Mouse (Mus musculus) liver, embryonic 15.5 days (tissue): Measurements from ENCODE around the gene Nod1. TPM values are rescaled to one million over a fixed set of nuclear protein-coding genes. Genes with fewer than 3 reads are reported as not detected.

Experiments
- ATAC-seq: fragments of 200-750 bp; cut with Nextera tagmentation; 2 replicates; pipeline ENCODE4 v1.8.0; 2017; ENCODE audit warnings: moderate number of reproducible peaks, mild to moderate bottlenecking, moderate library complexity; ENCODE audit not compliant: insufficient read depth
- H3K27ac ChIP-seq: fragments of 300-500 bp; sonication (generic); replicated peaks from 2 replicates; pipeline ENCODE4 v1.5.1; 2015; ENCODE audit warnings: mild to moderate bottlenecking, inconsistent platforms
- H3K27me3 ChIP-seq: fragments of 300-500 bp; sonication (generic); 2 replicates; pipeline ENCODE4 v1.6.1; 2015; ENCODE audit warnings: mild to moderate bottlenecking, inconsistent platforms
- H3K36me3 ChIP-seq: fragments of 300-500 bp; sonication (generic); replicated peaks from 2 replicates; pipeline ENCODE4 v1.6.1; 2015; ENCODE audit warnings: moderate library complexity, mild to moderate bottlenecking, inconsistent platforms
- H3K4me1 ChIP-seq: fragments of 300-500 bp; sonication (generic); replicated peaks from 2 replicates; pipeline ENCODE4 v1.6.1; 2015; ENCODE audit warnings: inconsistent platforms
- H3K4me2 ChIP-seq: fragments of 300-500 bp; sonication (generic); 2 replicates; pipeline ENCODE4 v1.6.1; 2015; ENCODE audit warnings: moderate library complexity, mild to moderate bottlenecking, inconsistent platforms
- H3K4me3 ChIP-seq: fragments of 300-500 bp; sonication (generic); replicated peaks from 2 replicates; pipeline ENCODE4 v1.5.1; 2015; ENCODE audit warnings: mild to moderate bottlenecking, inconsistent platforms
- H3K9ac ChIP-seq: fragments of 300-500 bp; sonication (generic); 2 replicates; pipeline ENCODE4 v1.6.1; 2015; ENCODE audit warnings: moderate library complexity, mild to moderate bottlenecking, inconsistent platforms
- H3K9me3 ChIP-seq: fragments of 300-500 bp; sonication (generic); replicated peaks from 2 replicates; pipeline ENCODE4 v1.6.1; 2016; ENCODE audit warnings: inconsistent platforms
- WGBS: fragments of 180-500 bp; shearing (Covaris S2); methylation state at CpG from one replicate; pipeline ENCODE4 v1.1.7; 2015; ENCODE audit warnings: mixed read lengths; ENCODE audit not compliant: insufficient replicate concordance; 5-methylcytosine and 5-hydroxymethylcytosine counted together
- polyA plus RNA-seq: library from polyadenylated mRNA; unstranded; fragments of >200 nt; fragmentation: Nextera tagmentation; extraction: Ambion mirVana; gene quantifications from 2 replicates; pipeline ENCODE4 v1.2.1, GENCODE M21; 2015

The Nod1 gene
- polyA plus RNA-seq, 1 experiment from 2014 or later: 2.2 TPM

GRCm38 (mm10) chr6:54918521-54918920 is 53.9 kb downstream of the Nod1 start:
- H3K4me3 ChIP-seq: no peak overlapping the region
- WGBS: 68% methylated on average over 5 of the region's 5 CpGs
- no peaks in the 10 kb centered on the region for H3K4me1 ChIP-seq
- no peaks in the 10 kb centered on the region for H3K27me3 ChIP-seq
- no peak overlapping the region for H3K4me2 ChIP-seq
- no peak for ATAC-seq
- H3K9me3 ChIP-seq: no peaks in the 10 kb centered on the region
- H3K36me3 ChIP-seq: no peaks in the 10 kb centered on the region
- no peak overlapping the region for H3K9ac ChIP-seq
- no peak overlapping the region for H3K27ac ChIP-seq

GRCm38 (mm10) chr6:54917523-54917922 is 54.9 kb downstream of the Nod1 start:
- H3K27me3 ChIP-seq: no peaks in the 10 kb centered on the region
- WGBS: 30% methylated on average over 4 of the region's 4 CpGs
- H3K9me3 ChIP-seq: no peaks in the 10 kb centered on the region
- no peak overlapping the region for H3K4me2 ChIP-seq
- no peak overlapping the region for H3K27ac ChIP-seq
- no peaks in the 10 kb centered on the region for H3K4me1 ChIP-seq
- H3K9ac ChIP-seq: no peak overlapping the region
- no peak for ATAC-seq
- no peak overlapping the region for H3K4me3 ChIP-seq
- H3K36me3 ChIP-seq: no peaks in the 10 kb centered on the region

GRCm38 (mm10) chr6:54916941-54917340 is 55.5 kb downstream of the Nod1 start:
- no peak for ATAC-seq
- 45% methylated on average over 4 of the region's 4 CpGs for WGBS

GRCm38 (mm10) chr6:54916163-54916562 is 56.2 kb downstream of the Nod1 start:
- H3K4me3 ChIP-seq: no peak overlapping the region
- H3K9me3 ChIP-seq: no peaks in the 10 kb centered on the region
- H3K36me3 ChIP-seq: no peaks in the 10 kb centered on the region
- no peak overlapping the region for H3K4me2 ChIP-seq
- H3K9ac ChIP-seq: no peak overlapping the region
- no peaks in the 10 kb centered on the region for H3K4me1 ChIP-seq
- 25% methylated on average over 4 of the region's 4 CpGs for WGBS
- no peak overlapping the region for H3K27ac ChIP-seq
- no peaks in the 10 kb centered on the region for H3K27me3 ChIP-seq
- ATAC-seq: no peak

More at GRCm38 (mm10) chr6:54916941-54917340, 55.5 kb downstream of the Nod1 start:
- Histone ChIP-seq H3K4me2 (no peak overlapping the region), H3K9me3 (no peaks in the 10 kb centered on the region), H3K9ac (no peak overlapping the region), H3K4me1 (no peaks in the 10 kb centered on the region), H3K4me3 (no peak overlapping the region), H3K27me3 (no peaks in the 10 kb centered on the region), H3K27ac (no peak overlapping the region), H3K36me3 (no peaks in the 10 kb centered on the region)

- 79% methylated on average over 4 of the region's 4 CpGs for WGBS
- H3K9ac ChIP-seq: no peak overlapping the region
- H3K4me2 ChIP-seq: no peak overlapping the region
- no peaks in the 10 kb centered on the region for H3K9me3 ChIP-seq
- H3K4me1 ChIP-seq: no peaks in the 10 kb centered on the region
- H3K36me3 ChIP-seq: no peaks in the 10 kb centered on the region
- H3K27me3 ChIP-seq: no peaks in the 10 kb centered on the region
- no peak overlapping the region for H3K4me3 ChIP-seq
- ATAC-seq: no peak
- no peak overlapping the region for H3K27ac ChIP-seq
These were observed 57.4 kb downstream of the Nod1 start for GRCm38 (mm10) chr6:54914977-54915376.

- Histone ChIP-seq H3K9me3 (no peaks in the 10 kb centered on the region), H3K4me2 (no peak overlapping the region), H3K27ac (no peak overlapping the region), H3K4me3 (no peak overlapping the region), H3K36me3 (no peaks in the 10 kb centered on the region), H3K9ac (no peak overlapping the region), H3K27me3 (no peaks in the 10 kb centered on the region), H3K4me1 (no peaks in the 10 kb centered on the region)
- 67% methylated on average over 10 of the region's 10 CpGs for WGBS
- no peak for ATAC-seq
These were observed 66.1 kb downstream of the Nod1 start for GRCm38 (mm10) chr6:54906053-54907040.

GRCm38 (mm10) chr6:54902547-54902946 is 69.9 kb downstream of the Nod1 start:
- H3K4me3 ChIP-seq: no peak overlapping the region
- H3K9ac ChIP-seq: no peak overlapping the region
- H3K4me2 ChIP-seq: no peak overlapping the region
- whole genome bisulfite sequencing: 66% methylated on average over 2 of the region's 2 CpGs
- no peak overlapping the region for H3K27ac ChIP-seq
- ATAC-seq: no peak
- H3K27me3 ChIP-seq: no peaks in the 10 kb centered on the region
- no peaks in the 10 kb centered on the region for H3K4me1 ChIP-seq
- H3K9me3 ChIP-seq: no peaks in the 10 kb centered on the region
- no peaks in the 10 kb centered on the region for H3K36me3 ChIP-seq

- ATAC-seq: no peak
- Histone ChIP-seq H3K9ac (no peak overlapping the region), H3K4me1 (no peaks in the 10 kb centered on the region)
These were observed 72.2 kb downstream of the Nod1 start for GRCm38 (mm10) chr6:54900256-54900655.

GRCm38 (mm10) chr6:54891384-54891783 is 81.0 kb downstream of the Nod1 start:
- H3K27me3 ChIP-seq: no peaks in the 10 kb centered on the region
- WGBS: 75% methylated on average over 3 of the region's 3 CpGs
- H3K4me3 ChIP-seq: no peak overlapping the region
- H3K9ac ChIP-seq: no peak overlapping the region
- no peak overlapping the region for H3K4me2 ChIP-seq
- 0 out of 2 replicates have a peak, but pooled peaks cover 5% of the 10 kb centered on the region for H3K36me3 ChIP-seq
- no peak overlapping the region for H3K27ac ChIP-seq
- no peaks in the 10 kb centered on the region for H3K9me3 ChIP-seq
- no peak for ATAC-seq
- H3K4me1 ChIP-seq: no peaks in the 10 kb centered on the region

More at GRCm38 (mm10) chr6:54900256-54900655, 72.2 kb downstream of the Nod1 start:
- WGBS: 66% methylated on average over 2 of the region's 2 CpGs
- H3K36me3 ChIP-seq: no peaks in the 10 kb centered on the region
- H3K4me3 ChIP-seq: no peak overlapping the region
- no peaks in the 10 kb centered on the region for H3K9me3 ChIP-seq
- H3K27me3 ChIP-seq: no peaks in the 10 kb centered on the region
- no peak overlapping the region for H3K27ac ChIP-seq
- no peak overlapping the region for H3K4me2 ChIP-seq

- 75% methylated on average over 9 of the region's 9 CpGs for WGBS
- Histone ChIP-seq H3K4me2 (no peak overlapping the region), H3K36me3 (0 out of 2 replicates have a peak, but pooled peaks cover 5% of the 10 kb centered on the region), H3K4me3 (no peak overlapping the region), H3K27ac (no peak overlapping the region), H3K27me3 (no peaks in the 10 kb centered on the region), H3K4me1 (no peaks in the 10 kb centered on the region), H3K9ac (no peak overlapping the region), H3K9me3 (no peaks in the 10 kb centered on the region)
- ATAC-seq: no peak
These were observed 82.2 kb downstream of the Nod1 start for GRCm38 (mm10) chr6:54890221-54890620.

- ATAC-seq: no peak
- H3K4me2 ChIP-seq: no peak overlapping the region
- H3K4me1 ChIP-seq: no peaks in the 10 kb centered on the region
- 71% methylated on average over 7 of the region's 7 CpGs for WGBS
- no peak overlapping the region for H3K27ac ChIP-seq
- H3K9me3 ChIP-seq: no peaks in the 10 kb centered on the region
- no peak overlapping the region for H3K4me3 ChIP-seq
- no peaks in the 10 kb centered on the region for H3K27me3 ChIP-seq
- 0 out of 2 replicates have a peak, but pooled peaks cover 1% of the 10 kb centered on the region for H3K36me3 ChIP-seq
- no peak overlapping the region for H3K9ac ChIP-seq
These were observed 86.2 kb downstream of the Nod1 start for GRCm38 (mm10) chr6:54886195-54886594.
